Mouse (Mus musculus): ENCODE results near the gene Olfr930. TPM values are rescaled to one million over a fixed set of nuclear protein-coding genes. Genes with fewer than 3 reads are reported as not detected.

The Olfr930 gene
- not detected for polyA plus RNA-seq (2012; fragmentation: generic; extraction: Trizol)

DNA sequence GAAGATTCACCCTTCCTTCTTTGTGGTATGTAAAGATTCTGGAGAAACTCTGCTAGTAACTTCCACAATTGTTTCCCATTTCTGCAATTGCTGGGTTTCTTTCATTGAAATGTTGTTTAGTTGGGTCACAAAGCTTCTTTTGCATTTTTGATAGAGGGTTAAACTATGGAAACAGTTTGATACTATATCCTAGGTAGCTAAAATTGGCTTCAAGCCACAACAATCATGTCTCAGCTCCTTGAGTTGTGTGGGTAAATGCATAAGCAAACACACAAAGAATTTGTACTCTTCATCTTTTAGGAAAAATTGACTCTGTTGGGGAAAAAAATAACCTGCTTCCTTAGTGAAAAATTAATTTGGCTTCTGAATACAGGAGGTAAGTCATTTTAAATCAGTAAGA, at the start of gene Olfr930:
Gene Olfr930, plus strand, starts transcription at position 301 of the 400 bp plus-strand sequence.
- H3K36me3 ChIP-seq (ENCODE audit: control insufficient read depth, insufficient read depth) = no peaks in the 10 kb centered on the region
- TF ChIP-seq MYOG (IDR thresholded peaks at IDR 0.05; ENCODE audit: control insufficient read depth in 1 of 3, insufficient read depth in 1 of 3, insufficient read length in 2 of 3, low read depth in 2 of 3) (no peak), MAX (IDR thresholded peaks at IDR 0.05; ENCODE audit: low read depth) (no peak), USF1 (IDR thresholded peaks at IDR 0.05; ENCODE audit: low read depth) (no peak), MYOD1 (IDR thresholded peaks at IDR 0.05; ENCODE audit: control insufficient read depth in 1 of 3, insufficient read length in 2 of 3, low read depth in 2 of 3) (no peak), REST (IDR thresholded peaks at IDR 0.05; ENCODE audit: insufficient read depth, insufficient read length) (no peak), POLR2AphosphoS2 (IDR thresholded peaks at IDR 0.05; ENCODE audit: insufficient read length, low read depth) (no peak), POLR2A (IDR thresholded peaks at IDR 0.05; ENCODE audit: insufficient read length, low read depth) (no peak), SRF (IDR thresholded peaks at IDR 0.05; ENCODE audit: control insufficient read depth, insufficient read length, low read depth) (no peak), TCF3 (IDR thresholded peaks at IDR 0.05; ENCODE audit: insufficient read length, low read depth) (no peak), CEBPB (IDR thresholded peaks at IDR 0.05; ENCODE audit: insufficient read depth, poor library complexity, severe bottlenecking) (no peak), TCF12 (IDR thresholded peaks at IDR 0.05; ENCODE audit: insufficient read depth, poor library complexity, severe bottlenecking) (no peak), E2F4 (IDR thresholded peaks at IDR 0.05; ENCODE audit: insufficient read depth) (no peak)
- no peaks in the 10 kb centered on the region for H3K79me2 ChIP-seq (ENCODE audit: control insufficient read depth, insufficient read depth)
- H3ac ChIP-seq (ENCODE audit: control insufficient read depth, insufficient read length) = no peak within 1 kb of the TSS
- H3K27me3 ChIP-seq (ENCODE audit: control insufficient read depth, insufficient read depth, insufficient read length) = no peaks in the 10 kb centered on the region
- no peak within 1 kb of the TSS for H3K4me2 ChIP-seq (ENCODE audit: low read depth)
- no peak within 1 kb of the TSS for H3K4me3 ChIP-seq

DNA sequence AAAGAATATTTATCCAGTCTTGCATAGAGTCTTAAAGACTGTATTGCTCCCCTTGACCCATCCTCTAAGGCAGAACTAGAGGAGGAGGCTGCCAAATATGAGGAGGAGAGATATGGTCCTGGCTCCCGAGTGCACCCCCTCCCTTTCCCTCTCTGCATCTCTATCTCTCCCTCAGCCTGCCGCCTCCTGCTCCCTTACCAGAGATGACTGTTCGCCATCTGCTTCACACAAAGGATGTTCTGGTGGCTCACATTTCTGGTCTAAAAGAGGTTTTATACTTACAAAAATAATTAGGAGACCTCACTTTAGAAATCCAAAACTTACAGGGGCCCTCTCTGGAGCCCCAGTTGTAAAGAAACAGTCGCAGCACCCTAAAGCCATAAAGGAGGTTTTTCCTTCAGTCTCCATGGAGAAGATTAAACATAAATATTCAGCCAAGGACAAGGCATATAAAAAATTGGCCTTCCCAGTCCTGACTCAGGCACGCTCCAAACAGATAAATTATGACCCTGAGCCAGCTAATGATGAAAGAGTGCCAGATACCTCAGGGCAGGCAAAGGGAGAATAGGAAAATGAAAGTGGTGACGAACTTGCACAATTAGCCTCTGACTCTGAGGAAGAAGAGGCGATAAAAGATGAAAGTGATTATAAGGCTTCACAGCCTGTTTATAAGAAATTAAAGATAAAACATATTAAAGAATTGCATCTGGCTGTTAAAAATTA, 24.0 kb downstream of the Olfr930 start:
- Histone ChIP-seq H3ac (ENCODE audit: control insufficient read depth, insufficient read length) (no peak overlapping the region), H3K27me3 (ENCODE audit: control insufficient read depth, insufficient read depth, insufficient read length) (no peaks in the 10 kb centered on the region), H3K4me2 (ENCODE audit: low read depth) (peak overlapping the region; percentile 73), H3K79me2 (ENCODE audit: control insufficient read depth, insufficient read depth) (no peaks in the 10 kb centered on the region), H3K36me3 (ENCODE audit: control insufficient read depth, insufficient read depth) (no peaks in the 10 kb centered on the region), H3K4me3 (peak overlapping the region; percentile 8)
- TF ChIP-seq E2F4 (IDR thresholded peaks at IDR 0.05; ENCODE audit: insufficient read depth) (no peak), CEBPB (IDR thresholded peaks at IDR 0.05; ENCODE audit: insufficient read depth, poor library complexity, severe bottlenecking) (0 out of 2 replicates have a peak, but pooled peaks have one; percentile 12), USF1 (IDR thresholded peaks at IDR 0.05; ENCODE audit: low read depth) (no peak), POLR2AphosphoS2 (IDR thresholded peaks at IDR 0.05; ENCODE audit: insufficient read length, low read depth) (no peak)

DNA sequence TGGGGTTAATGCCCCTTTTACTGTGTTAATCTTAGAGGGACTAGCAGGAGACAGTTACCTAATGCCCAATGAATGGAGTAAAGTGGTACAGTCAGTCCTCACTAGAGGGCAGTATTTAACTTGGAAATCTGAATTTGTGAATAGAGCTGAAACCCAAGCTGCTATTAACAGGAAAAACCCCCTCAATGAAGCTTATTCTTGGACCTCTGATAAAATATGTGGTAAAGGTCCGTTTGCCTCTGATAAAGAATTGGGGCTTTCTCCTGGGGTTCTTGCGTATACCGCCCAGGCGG, 24.5 kb downstream of the Olfr930 start:
- Histone ChIP-seq H3K4me3 (peak overlapping the region; percentile 8), H3K79me2 (ENCODE audit: control insufficient read depth, insufficient read depth) (no peaks in the 10 kb centered on the region), H3K36me3 (ENCODE audit: control insufficient read depth, insufficient read depth) (no peaks in the 10 kb centered on the region), H3ac (ENCODE audit: control insufficient read depth, insufficient read length) (no peak overlapping the region), H3K27me3 (ENCODE audit: control insufficient read depth, insufficient read depth, insufficient read length) (no peaks in the 10 kb centered on the region), H3K4me2 (ENCODE audit: low read depth) (peak overlapping the region; percentile 73)
- TF ChIP-seq MAX (IDR thresholded peaks at IDR 0.05; ENCODE audit: low read depth) (no peak), MYOG (IDR thresholded peaks at IDR 0.05; ENCODE audit: control insufficient read depth in 1 of 3, insufficient read depth in 1 of 3, insufficient read length in 2 of 3, low read depth in 2 of 3) (no peak)

DNA sequence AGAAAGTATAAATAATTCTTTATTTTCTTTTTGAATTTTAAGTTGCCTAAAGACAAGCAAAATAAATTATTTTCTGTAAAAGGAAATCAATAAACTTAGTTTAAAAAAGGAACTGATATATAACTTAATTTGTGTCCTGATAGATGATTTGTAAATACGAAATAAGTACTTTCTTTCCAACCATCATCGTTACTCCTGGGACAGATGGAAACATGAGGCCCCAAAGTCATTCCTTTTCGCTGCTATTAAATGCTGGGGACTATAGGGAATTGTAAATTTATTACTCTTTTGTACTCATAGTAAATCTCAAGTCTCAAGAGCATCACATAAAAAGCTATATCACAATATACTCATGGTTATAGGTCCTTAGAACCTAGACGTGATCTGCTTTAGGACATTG, 42.4 kb downstream of the Olfr930 start, which contains the start of gene Olfr933:
Gene Olfr933, plus strand, starts transcription at position 301 of the 400 bp plus-strand sequence.
- H3K27me3 ChIP-seq (ENCODE audit: control insufficient read depth, insufficient read depth, insufficient read length) = no peaks in the 10 kb centered on the region
- no peak within 1 kb of the TSS for H3ac ChIP-seq (ENCODE audit: control insufficient read depth, insufficient read length)
- H3K36me3 ChIP-seq (ENCODE audit: control insufficient read depth, insufficient read depth) = no peaks in the 10 kb centered on the region
- H3K4me3 ChIP-seq = no peak within 1 kb of the TSS
- no peaks in the 10 kb centered on the region for H3K79me2 ChIP-seq (ENCODE audit: control insufficient read depth, insufficient read depth)
- TF ChIP-seq MYOD1 (IDR thresholded peaks at IDR 0.05; ENCODE audit: control insufficient read depth in 1 of 3, insufficient read length in 2 of 3, low read depth in 2 of 3) (no peak), SRF (IDR thresholded peaks at IDR 0.05; ENCODE audit: control insufficient read depth, insufficient read length, low read depth) (no peak), TCF12 (IDR thresholded peaks at IDR 0.05; ENCODE audit: insufficient read depth, poor library complexity, severe bottlenecking) (no peak), E2F4 (IDR thresholded peaks at IDR 0.05; ENCODE audit: insufficient read depth) (no peak), MYOG (IDR thresholded peaks at IDR 0.05; ENCODE audit: control insufficient read depth in 1 of 3, insufficient read depth in 1 of 3, insufficient read length in 2 of 3, low read depth in 2 of 3) (no peak), MAX (IDR thresholded peaks at IDR 0.05; ENCODE audit: low read depth) (no peak), POLR2A (IDR thresholded peaks at IDR 0.05; ENCODE audit: insufficient read length, low read depth) (no peak), USF1 (IDR thresholded peaks at IDR 0.05; ENCODE audit: low read depth) (no peak), POLR2AphosphoS2 (IDR thresholded peaks at IDR 0.05; ENCODE audit: insufficient read length, low read depth) (no peak), REST (IDR thresholded peaks at IDR 0.05; ENCODE audit: insufficient read depth, insufficient read length) (no peak), TCF3 (IDR thresholded peaks at IDR 0.05; ENCODE audit: insufficient read length, low read depth) (no peak), CEBPB (IDR thresholded peaks at IDR 0.05; ENCODE audit: insufficient read depth, poor library complexity, severe bottlenecking) (no peak)
- no peak within 1 kb of the TSS for H3K4me2 ChIP-seq (ENCODE audit: low read depth)

Other genes with a start within 250 kb of the Olfr930 start
- gene Olfr919, start 226.1 kb upstream of the Olfr930 start, polyA plus RNA-seq (2012; fragmentation: generic; extraction: Trizol) = not detected
- 10.3 TPM for gene Vwa5a, start 211.5 kb upstream of the Olfr930 start, polyA plus RNA-seq (2012; fragmentation: generic; extraction: Trizol)
- not detected for gene Olfr920, start 177.5 kb upstream of the Olfr930 start, polyA plus RNA-seq (2012; fragmentation: generic; extraction: Trizol)
- not detected for gene Olfr921, start 156.7 kb upstream of the Olfr930 start, polyA plus RNA-seq (2012; fragmentation: generic; extraction: Trizol)
- gene Olfr922, start 115.2 kb upstream of the Olfr930 start, polyA plus RNA-seq (2012; fragmentation: generic; extraction: Trizol) = not detected
- not detected for gene Olfr923, start 103.3 kb upstream of the Olfr930 start, polyA plus RNA-seq (2012; fragmentation: generic; extraction: Trizol)
- not detected for gene Olfr924, start 85.4 kb upstream of the Olfr930 start, polyA plus RNA-seq (2012; fragmentation: generic; extraction: Trizol)
- gene Olfr26, start 74.7 kb upstream of the Olfr930 start, polyA plus RNA-seq (2012; fragmentation: generic; extraction: Trizol) = not detected
- gene Olfr926, start 52.7 kb upstream of the Olfr930 start, polyA plus RNA-seq (2012; fragmentation: generic; extraction: Trizol) = not detected
- not detected for gene Olfr933, start 42.5 kb downstream of the Olfr930 start, polyA plus RNA-seq (2012; fragmentation: generic; extraction: Trizol)
- gene Olfr934, start 58.5 kb downstream of the Olfr930 start, polyA plus RNA-seq (2012; fragmentation: generic; extraction: Trizol) = not detected
- not detected for gene Olfr935, start 69.9 kb downstream of the Olfr930 start, polyA plus RNA-seq (2012; fragmentation: generic; extraction: Trizol)
- gene Olfr146, start 93.6 kb downstream of the Olfr930 start, polyA plus RNA-seq (2012; fragmentation: generic; extraction: Trizol) = not detected
- not detected for gene Olfr937, start 135.1 kb downstream of the Olfr930 start, polyA plus RNA-seq (2012; fragmentation: generic; extraction: Trizol)
- gene Olfr938, start 149.1 kb downstream of the Olfr930 start, polyA plus RNA-seq (2012; fragmentation: generic; extraction: Trizol) = not detected
- gene Olfr27, start 198.3 kb downstream of the Olfr930 start, polyA plus RNA-seq (2012; fragmentation: generic; extraction: Trizol) = not detected
- not detected for gene Olfr943, start 236.5 kb downstream of the Olfr930 start, polyA plus RNA-seq (2012; fragmentation: generic; extraction: Trizol)